Mouse (Mus musculus) neutrophil, adult 59 days (primary cell): ENCODE measurements around the gene Tsga10. TPM values are rescaled to one million over a fixed set of nuclear protein-coding genes. Genes with fewer than 3 reads are reported as not detected.

Source experiments
- total RNA-seq, 2 experiments: library from RNA; stranded (reverse); gene quantifications; 1 replicate in 1 of 2; 2 replicates in 1 of 2; pipeline ENCODE4 v1.2.4; 2023

Gene Tsga10
- total RNA-seq = 1 to 10 TPM; 5.6 to 6.8 TPM

GRCm38 (mm10) chr1:37866286-37866685 lies at the start of gene Tsga10:
TSS of gene Tsga10 (minus strand) at chr1:37866429.

GRCm38 (mm10) chr1:37890025-37890652 lies 23.9 kb upstream of the Tsga10 start, which contains the start of the genes Mitd1 and Mrpl30:
TSS of gene Mitd1 (minus strand) at chr1:37890411.
TSS of gene Mrpl30 (plus strand) at chr1:37890477.

GRCm38 (mm10) chr1:37871704-37872103 lies 5.5 kb upstream of the Tsga10 start, which contains the start of gene Lipt1:
TSS of gene Lipt1 (plus strand) at chr1:37871738.

GRCm38 (mm10) chr1:37719761-37720640 lies 146.2 kb downstream of the Tsga10 start, which contains the start of gene 2010300C02Rik:
TSS of gene 2010300C02Rik (minus strand) at chr1:37720085.

Other genes starting within 250 kb of the Tsga10 start
- gene 2010300C02Rik, start 146.3 kb downstream of the Tsga10 start, total RNA-seq = under 1 TPM; 0.09 TPM
- 1 to 10 TPM in 1 of 2 experiments, under 1 TPM in 1; 0.31 to 1.4 TPM for gene Lipt1, start 5.3 kb upstream of the Tsga10 start, total RNA-seq
- 1 to 10 TPM; 7.7 to 9.4 TPM for gene Mitd1, start 24.0 kb upstream of the Tsga10 start, total RNA-seq
- gene Mrpl30, start 24.0 kb upstream of the Tsga10 start, total RNA-seq = 10 to 100 TPM; 65.9 to 73.3 TPM
- not detected for gene Lyg2, start 50.1 kb upstream of the Tsga10 start, total RNA-seq
- not detected for gene Lyg1, start 91.3 kb upstream of the Tsga10 start, total RNA-seq
- 10 to 100 TPM; 44.6 to 45.7 TPM for gene Txndc9, start 131.5 kb upstream of the Tsga10 start, total RNA-seq
- 10 to 100 TPM; 13.1 to 19.4 TPM for gene Eif5b, start 131.6 kb upstream of the Tsga10 start, total RNA-seq